Mouse (Mus musculus) mouse embryonic stem cell (cell line): ENCODE measurements around the gene Slc9a3.

Source experiments
- in situ Hi-C, 2 experiments: fragments of 300-500 bp; cut with MboI; formaldehyde crosslinking; loops; 1 replicate in 1 of 2; 3 replicates in 1 of 2; pipeline ENCODE4 v1.14.3; 2019 to 2020; ENCODE audit warnings: low sequenced_read_pairs in 2 of 2, low pct_unique_long_range_greater_than_20kb in 1 of 2, mixed read lengths in 1 of 2; ENCODE audit not compliant: unreplicated experiment in 1 of 2

Gene Slc9a3

DNA sequence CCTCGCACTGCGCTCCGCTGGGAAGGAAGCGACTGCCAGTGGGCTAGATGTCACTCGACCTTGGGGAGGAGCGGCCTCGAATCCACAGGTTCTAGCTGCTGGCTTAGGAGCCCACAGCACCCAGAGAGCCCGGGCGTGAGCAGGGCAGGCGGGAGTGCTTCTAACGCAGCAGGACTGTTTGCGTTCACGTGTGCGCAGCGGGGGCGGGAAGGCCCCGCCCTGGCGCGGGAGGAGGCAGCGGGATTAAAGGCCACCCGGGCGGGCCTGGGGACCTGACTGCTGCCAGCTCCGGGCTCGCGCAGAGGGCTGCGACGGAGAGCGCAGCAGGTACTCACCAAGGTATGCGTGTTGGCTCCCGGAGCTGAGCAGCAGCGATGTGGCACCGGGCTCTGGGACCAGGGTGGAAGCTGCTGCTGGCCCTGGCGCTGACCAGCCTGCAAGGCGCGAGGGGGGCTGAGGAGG is at the start of gene Slc9a3:
TSS of gene Slc9a3 (plus strand) at position 317 of the 462 bp plus-strand sequence.
- in situ Hi-C loops: no loop called here

DNA sequence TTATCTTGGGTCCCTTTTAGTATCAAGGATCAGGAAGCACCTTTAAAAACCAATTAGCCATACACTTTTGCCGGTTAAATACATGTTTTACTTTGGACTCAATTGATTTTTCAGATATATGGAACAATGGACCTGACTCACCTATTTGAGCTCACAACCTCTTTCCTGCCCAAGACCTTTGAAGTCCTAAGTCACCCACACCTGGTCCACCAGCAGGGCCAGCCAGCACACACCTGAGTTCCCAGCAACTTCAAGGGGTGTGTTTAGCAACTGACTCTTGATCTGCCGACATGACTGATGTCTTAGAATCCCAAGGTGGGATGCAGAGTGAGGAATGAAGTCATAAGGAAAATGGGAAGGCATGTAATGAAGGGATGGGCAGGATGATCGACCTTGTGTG is 49.5 kb upstream of the Slc9a3 start:
- in situ Hi-C loops: no loop called here

DNA sequence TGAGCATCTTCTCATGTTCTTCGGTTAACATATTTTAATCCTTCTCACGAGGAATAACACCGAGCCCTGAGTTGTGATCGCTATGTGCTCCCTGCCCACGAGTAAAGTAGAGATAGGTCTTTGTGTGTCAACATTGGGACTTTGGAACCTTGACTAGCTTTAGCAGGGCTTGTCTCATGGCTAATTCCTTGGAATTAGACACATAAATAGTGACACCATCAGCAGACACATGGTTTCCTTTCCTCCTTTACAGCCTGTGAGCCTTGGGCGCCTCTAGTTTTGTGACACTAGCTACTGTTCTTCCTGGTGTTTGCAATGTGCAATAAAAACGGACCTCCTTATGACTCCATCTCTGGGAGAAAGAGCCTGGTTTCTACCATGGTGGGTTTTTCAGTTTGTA is 47.9 kb upstream of the Slc9a3 start:
- in situ Hi-C loops: no loop called here

DNA sequence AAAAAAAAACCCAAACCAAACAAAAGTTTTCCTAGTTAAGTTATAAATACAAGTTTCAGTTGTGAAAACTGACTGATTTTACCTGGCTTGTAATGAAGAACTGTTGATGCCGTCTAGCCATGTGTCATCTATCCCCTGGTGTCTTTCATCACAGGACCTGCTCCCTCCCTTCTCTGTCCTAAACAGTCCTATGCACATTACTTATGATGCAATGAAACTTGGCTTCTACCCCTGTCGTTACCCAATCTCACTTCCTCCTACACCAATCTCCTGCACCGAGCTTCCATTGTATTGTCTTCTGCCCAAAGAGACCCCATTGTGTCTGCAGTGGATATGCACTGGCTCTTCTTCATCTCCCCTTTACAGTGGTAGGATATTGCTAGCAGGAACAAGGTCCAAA is 31.0 kb upstream of the Slc9a3 start:
- in situ Hi-C loops: loop anchor here in 1 of 2 experiments (10.0 kb wide), 1 partner anchor 205 kb away; the partner anchor contains the start of gene Ahrr

DNA sequence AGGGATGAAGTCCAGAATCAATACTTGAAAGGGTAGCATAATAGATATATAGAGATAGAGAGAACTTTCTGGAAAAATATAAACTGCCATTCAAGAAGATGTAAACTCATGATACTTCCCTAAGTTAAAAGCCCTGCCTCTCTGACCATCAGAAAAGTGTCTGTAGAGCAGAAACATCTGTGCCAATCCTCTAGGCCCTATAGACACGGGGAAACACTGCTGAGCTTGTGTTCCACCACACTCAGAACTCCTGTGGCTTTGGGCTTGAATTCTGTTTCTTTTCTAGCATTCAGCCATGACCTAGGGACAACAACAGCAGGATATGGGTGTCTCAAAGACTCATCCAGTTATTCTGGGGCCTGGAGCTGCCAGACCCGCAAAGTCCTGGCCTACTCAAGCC is 25.3 kb upstream of the Slc9a3 start:
- in situ Hi-C loops: loop anchor here in 1 of 2 experiments (10.0 kb wide), 1 partner anchor 199 kb away; the partner anchor contains the start of gene Ahrr

- in situ Hi-C loops: loop anchor here in 1 of 2 experiments (10.0 kb wide), 1 partner anchor 198 kb away; the partner anchor contains the start of gene Ahrr
Measured at GRCm38 (mm10) chr13:74096715-74097363, 24.4 kb upstream of the Slc9a3 start.

DNA sequence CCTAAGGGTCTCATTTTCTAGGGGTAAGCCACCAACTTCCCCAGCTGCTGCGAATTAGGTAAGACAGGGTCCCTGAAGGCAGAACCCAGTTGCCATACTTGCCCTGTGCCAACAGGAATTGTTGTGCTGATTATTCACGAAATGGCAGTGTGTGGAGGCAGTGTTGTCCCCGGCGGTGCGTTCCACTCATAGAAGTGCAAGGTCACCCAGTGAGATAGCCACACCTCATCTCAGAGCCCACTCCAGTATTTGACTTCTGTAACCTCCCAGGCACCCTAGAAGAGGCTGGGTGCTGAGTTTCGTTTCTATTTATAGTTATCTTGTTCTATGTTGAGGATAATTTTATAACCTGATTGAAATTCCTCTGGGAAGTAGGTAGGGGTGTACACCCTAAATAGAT is 22.3 kb upstream of the Slc9a3 start:
- in situ Hi-C loops: loop anchor here in 1 of 2 experiments (10.0 kb wide), 1 partner anchor 196 kb away; the partner anchor contains the start of gene Ahrr

- in situ Hi-C loops: no loop called here
Measured at GRCm38 (mm10) chr13:74102108-74102830, 19.0 kb upstream of the Slc9a3 start.

DNA sequence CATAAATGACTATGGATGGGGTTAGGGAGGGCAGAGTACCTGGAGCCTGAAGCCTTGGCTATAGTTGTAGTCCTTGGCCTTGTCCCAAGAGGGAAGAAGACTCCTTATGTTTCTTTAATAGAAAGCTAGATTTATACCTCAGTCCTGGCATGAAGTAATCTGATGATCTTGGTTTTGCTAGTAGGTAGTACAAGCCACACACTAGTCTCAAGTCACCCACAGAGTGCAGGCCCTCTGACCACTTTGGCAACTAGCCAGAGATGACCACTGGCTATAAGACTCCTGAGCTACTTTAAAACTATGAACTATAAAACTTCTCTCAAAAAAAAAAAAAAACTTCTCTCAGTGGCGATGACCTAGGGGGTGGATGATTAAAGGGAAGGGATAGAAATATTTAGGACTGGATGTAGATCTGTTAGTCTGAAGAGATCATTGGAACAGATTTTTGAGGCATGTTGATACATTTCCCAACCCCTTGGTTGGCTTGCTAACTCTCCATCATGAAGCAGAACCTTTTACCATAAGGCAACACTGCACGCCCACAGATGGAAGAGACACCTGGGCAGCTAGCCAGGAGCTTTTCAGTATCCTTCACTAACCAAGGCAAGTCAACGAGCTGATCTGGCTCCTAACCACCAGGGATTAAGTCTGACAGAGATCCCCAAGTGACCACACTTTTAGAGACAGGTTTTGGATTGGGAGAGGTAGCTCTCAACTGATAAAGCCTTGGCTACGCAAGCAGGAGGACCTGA is 18.2 kb upstream of the Slc9a3 start:
- in situ Hi-C loops: no loop called here

GRCm38 (mm10) chr13:74104417-74104816 is 16.8 kb upstream of the Slc9a3 start:
- in situ Hi-C loops: no loop called here

DNA sequence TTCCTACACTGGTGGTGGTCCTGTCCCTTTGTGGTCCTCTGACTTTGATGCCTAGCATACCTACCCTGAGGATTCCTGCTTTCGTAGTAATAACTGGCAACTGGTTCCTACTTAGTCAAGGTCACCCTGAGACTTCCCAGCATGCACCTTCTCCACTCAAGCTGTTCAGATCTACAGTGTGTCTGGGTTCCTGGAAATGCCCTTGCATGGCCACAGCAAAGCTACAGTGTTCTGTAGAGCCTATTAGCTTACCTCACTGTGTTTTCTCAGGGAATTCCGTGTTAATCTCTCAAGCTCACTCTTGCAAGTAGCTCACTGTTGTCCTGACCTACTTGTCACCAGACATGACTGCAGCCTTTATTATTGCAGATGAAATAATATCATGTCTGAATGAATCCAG is 13.8 kb upstream of the Slc9a3 start:
- in situ Hi-C loops: no loop called here

GRCm38 (mm10) chr13:74112593-74112992 is 8.7 kb upstream of the Slc9a3 start:
- in situ Hi-C loops: no loop called here

- in situ Hi-C loops: no loop called here
Measured at GRCm38 (mm10) chr13:74113626-74114191, 7.5 kb upstream of the Slc9a3 start.

DNA sequence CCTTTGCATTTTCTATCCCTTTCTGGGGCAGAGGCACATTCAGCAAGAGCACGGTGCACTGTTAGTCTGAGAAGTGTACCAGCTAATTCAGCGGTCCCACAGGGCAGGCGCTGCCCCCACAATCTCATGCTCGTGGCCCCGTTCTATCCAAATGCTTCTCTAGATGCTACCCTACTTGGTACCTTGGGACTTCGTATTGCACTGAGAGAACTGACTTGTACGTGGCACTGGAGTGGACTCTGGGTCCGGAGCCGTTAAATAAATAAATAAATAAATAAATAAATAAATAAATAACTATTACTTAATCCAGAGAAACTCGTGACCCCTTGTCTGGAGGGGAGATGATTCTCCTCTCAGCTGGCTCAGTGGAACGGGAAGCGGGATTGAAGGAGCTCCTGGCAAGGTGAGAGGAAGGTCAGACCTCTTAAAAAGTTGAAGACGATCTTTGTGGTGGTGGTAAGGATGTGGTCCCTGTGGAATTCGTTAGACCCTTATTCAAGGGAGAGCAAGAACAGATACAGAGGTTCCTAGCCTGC is 606 bp downstream of the Slc9a3 start:
- in situ Hi-C loops: no loop called here

DNA sequence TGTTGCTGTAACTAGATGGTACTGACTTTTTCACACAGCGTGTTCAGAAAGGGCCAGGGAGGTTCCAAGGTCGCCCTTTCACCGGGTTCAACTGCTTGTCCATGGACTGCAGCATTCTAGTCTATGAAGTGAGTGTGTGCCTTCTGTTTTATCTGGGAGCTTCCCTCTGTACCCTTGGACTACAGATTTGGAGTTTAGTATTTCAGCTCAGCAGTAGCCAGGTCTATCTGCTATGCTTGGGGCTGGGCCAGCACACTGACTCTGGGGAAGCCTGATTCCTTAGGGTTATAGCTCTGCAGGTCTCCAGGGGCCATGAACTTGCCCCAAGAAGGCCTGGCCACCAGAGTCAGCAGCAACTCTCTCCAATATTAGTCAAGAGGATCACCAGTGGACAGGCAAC is 1.4 kb downstream of the Slc9a3 start:
- in situ Hi-C loops: no loop called here

- in situ Hi-C loops: no loop called here
Measured at GRCm38 (mm10) chr13:74127571-74127970, 6.3 kb downstream of the Slc9a3 start.

DNA sequence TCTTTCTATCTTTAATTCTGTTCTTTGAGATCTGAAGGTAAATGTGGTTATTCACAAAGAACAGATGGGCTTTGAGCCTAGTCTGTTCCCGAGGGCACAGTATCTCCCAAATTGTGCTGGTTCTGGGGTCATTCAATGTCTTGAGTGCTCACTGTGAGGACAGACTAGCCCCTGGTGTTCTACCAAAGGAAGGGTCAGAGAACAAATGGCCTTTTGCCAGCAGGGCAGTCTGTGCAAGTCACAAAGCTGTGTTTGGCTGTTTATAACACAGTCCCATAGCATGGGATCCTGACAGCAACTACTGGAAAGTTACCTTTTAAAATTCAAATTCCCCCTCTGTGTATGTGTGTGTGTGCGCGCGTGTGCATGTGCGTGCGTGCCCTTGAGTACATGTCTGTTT is 8.7 kb downstream of the Slc9a3 start:
- in situ Hi-C loops: no loop called here

- in situ Hi-C loops: no loop called here
Measured at GRCm38 (mm10) chr13:74138906-74139647, 17.8 kb downstream of the Slc9a3 start.
